Mouse (Mus musculus) liver, postnatal 0 days (tissue): ENCODE results near the gene Fkbp15. TPM values are rescaled to one million over a fixed set of nuclear protein-coding genes. Genes with fewer than 3 reads are reported as not detected.

Experiments used
- ATAC-seq: fragments of 200-750 bp; cut with Nextera tagmentation; 2 replicates; pipeline ENCODE4 v1.8.0; 2017; ENCODE audit warnings: mild to moderate bottlenecking, moderate library complexity
- DNase-seq: peaks from one replicate; pipeline ENCODE4 v3.0.0-alpha.2; 2016
- H3K27ac ChIP-seq: fragments of 300-500 bp; sonication (generic); 2 replicates; pipeline ENCODE4 v1.5.1; 2014; ENCODE audit warnings: antibody characterized with exemption, moderate library complexity, mild to moderate bottlenecking, low read depth
- H3K27me3 ChIP-seq: fragments of 300-500 bp; sonication (generic); 2 replicates; pipeline ENCODE4 v1.6.1; 2014; ENCODE audit warnings: low read length, control low read depth, mixed read lengths; ENCODE audit not compliant: insufficient read depth
- H3K36me3 ChIP-seq: fragments of 300-500 bp; sonication (generic); replicated peaks from 2 replicates; pipeline ENCODE4 v1.6.1; 2014; ENCODE audit warnings: mild to moderate bottlenecking, control low read depth, low read length, moderate library complexity, mixed read lengths; ENCODE audit not compliant: insufficient read depth
- H3K4me1 ChIP-seq: fragments of 300-500 bp; sonication (generic); 2 replicates; pipeline ENCODE4 v1.6.1; 2014; ENCODE audit warnings: antibody characterized with exemption, mild to moderate bottlenecking, control low read depth; ENCODE audit not compliant: insufficient read depth
- H3K4me2 ChIP-seq: fragments of 300-500 bp; sonication (generic); 2 replicates; pipeline ENCODE4 v1.6.1; 2014; ENCODE audit warnings: low read depth, mild to moderate bottlenecking, low read length, moderate library complexity, mixed read lengths
- H3K4me3 ChIP-seq: fragments of 300-500 bp; sonication (generic); 2 replicates; pipeline ENCODE4 v1.5.1; 2014; ENCODE audit warnings: low read depth, low read length
- H3K9ac ChIP-seq: fragments of 300-500 bp; sonication (generic); replicated peaks from 2 replicates; pipeline ENCODE4 v1.6.1; 2014; ENCODE audit warnings: mild to moderate bottlenecking, moderate library complexity
- H3K9me3 ChIP-seq: fragments of 300-500 bp; sonication (generic); 2 replicates; pipeline ENCODE4 v1.6.1; 2016; ENCODE audit warnings: mild to moderate bottlenecking, control low read depth, low read length, mixed read lengths
- CTCF ChIP-seq: sonication (generic); IDR thresholded peaks from 2 replicates; pipeline ENCODE4 v1.5.1; 2016; ENCODE audit warnings: antibody characterized with exemption, low read depth
- EP300 ChIP-seq: IDR thresholded peaks from 2 replicates; pipeline ENCODE4 v1.6.1; 2016; ENCODE audit warnings: antibody characterized with exemption, low read depth, mild to moderate bottlenecking
- WGBS: fragments of 180-500 bp; shearing (Covaris S2); extraction: QIAGEN DNeasy Blood & Tissue Kit; methylation state at CpG from one replicate; pipeline ENCODE4 v1.1.7; 2014; ENCODE audit not compliant: insufficient replicate concordance; 5-methylcytosine and 5-hydroxymethylcytosine counted together
- polyA plus RNA-seq: library from polyadenylated mRNA; unstranded; fragments of >200 nt; fragmentation: Nextera tagmentation; extraction: Ambion mirVana; gene quantifications from 2 replicates; pipeline ENCODE4 v1.2.1, GENCODE M21; 2015

Gene Fkbp15
- polyA plus RNA-seq, 1 experiment from 2014 or later, result 13.3 TPM

DNA sequence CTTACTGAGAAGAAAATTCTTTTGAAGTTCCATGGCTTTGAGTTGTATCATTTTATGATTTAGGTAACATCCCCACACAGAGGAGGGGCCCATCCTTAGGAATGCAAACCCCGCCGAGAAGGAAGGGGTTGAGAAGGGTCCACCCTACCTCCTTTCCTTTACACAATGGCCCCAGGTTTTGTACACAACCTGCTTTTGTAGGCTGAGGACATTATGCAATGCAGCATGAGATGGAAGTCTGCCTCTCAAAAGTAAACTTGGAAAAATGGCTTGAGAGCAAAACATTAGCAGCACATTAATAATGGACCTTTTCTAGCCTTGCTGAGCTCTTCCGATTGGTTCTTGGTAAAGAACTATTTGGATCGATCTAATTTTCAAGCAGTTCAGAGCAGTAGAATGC, 5.9 kb upstream of the Fkbp15 start:
- Histone ChIP-seq H3K4me1 (peaks cover 49% of the 10 kb centered on the region), H3K4me2 (peak overlapping the region; percentile 34), H3K9me3 (no peaks in the 10 kb centered on the region), H3K27ac (peak overlapping the region; percentile 71), H3K27me3 (no peaks in the 10 kb centered on the region), H3K36me3 (no peaks in the 10 kb centered on the region), H3K9ac (0 out of 2 replicates have a peak overlapping the region, but pooled peaks have one; percentile 8), H3K4me3 (no peak overlapping the region)
- DNase-seq, result no peak
- ATAC-seq, result no peak
- no peak for TF ChIP-seq CTCF
- 76% methylated on average over 4 of the region's 4 CpGs for WGBS

DNA sequence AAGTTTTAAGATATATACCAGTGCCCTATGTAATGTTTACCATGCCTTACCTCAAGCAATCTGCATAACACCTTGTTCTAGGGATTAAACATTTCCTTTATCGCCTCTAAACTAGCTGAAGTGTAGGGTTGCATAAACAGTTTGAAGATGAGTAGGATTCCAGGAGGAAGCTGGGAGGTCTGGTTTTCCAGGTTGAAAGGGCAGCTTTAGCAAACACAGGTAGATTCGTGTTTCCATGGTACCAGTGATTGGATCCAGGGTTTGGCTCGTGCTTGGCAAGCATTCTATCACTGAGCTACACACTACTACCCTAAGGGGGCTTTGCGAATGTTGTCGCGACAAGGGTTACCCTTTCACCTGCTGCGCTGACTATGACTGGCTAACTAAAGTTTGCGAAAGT, 4.0 kb upstream of the Fkbp15 start:
- Histone ChIP-seq H3K9ac (no peak overlapping the region), H3K4me1 (peaks cover 37% of the 10 kb centered on the region), H3K27ac (0 out of 2 replicates have a peak overlapping the region, but pooled peaks have one; percentile 58), H3K27me3 (no peaks in the 10 kb centered on the region), H3K4me2 (peak overlapping the region; percentile 20; the same call in 1 of the 2 replicates), H3K36me3 (no peaks in the 10 kb centered on the region), H3K4me3 (no peak overlapping the region), H3K9me3 (no peaks in the 10 kb centered on the region)
- DNase-seq (no peak), ATAC-seq (no peak)
- 68% methylated on average over 8 of the region's 8 CpGs for WGBS
- TF ChIP-seq CTCF (no peak), EP300 (no peak)

DNA sequence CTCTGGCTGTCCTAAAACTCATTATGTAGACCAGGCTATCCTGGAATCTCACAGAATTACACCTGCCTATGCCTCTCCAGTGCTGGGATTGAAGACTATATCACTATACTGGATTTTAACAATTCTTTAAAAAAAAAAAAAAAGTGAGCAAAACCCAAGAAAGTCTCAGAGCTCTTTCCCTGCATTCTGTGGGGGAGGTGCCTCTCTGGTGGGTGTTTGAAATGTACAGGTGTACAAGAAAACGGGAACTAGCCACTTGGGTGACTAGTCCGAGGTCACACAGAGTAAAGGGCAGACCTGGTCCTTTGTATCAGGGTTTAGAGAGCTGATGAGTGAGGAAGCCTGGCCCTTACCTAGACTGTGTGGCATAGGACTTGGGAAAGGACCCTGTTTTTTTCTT, 2.1 kb upstream of the Fkbp15 start:
- DNase-seq, result no peak
- H3K9me3 ChIP-seq, result no peaks in the 10 kb centered on the region
- 50% methylated on average over 2 of the region's 2 CpGs for WGBS
- H3K4me3 ChIP-seq, result peak overlapping the region; percentile 76; the same call in 1 of the 2 replicates
- ATAC-seq, result no peak
- TF ChIP-seq CTCF (no peak), EP300 (no peak)
- no peaks in the 10 kb centered on the region for H3K36me3 ChIP-seq
- H3K27me3 ChIP-seq, result no peaks in the 10 kb centered on the region
- H3K27ac ChIP-seq, result no peak overlapping the region
- H3K9ac ChIP-seq, result no peak overlapping the region
- H3K4me1 ChIP-seq, result peaks cover 39% of the 10 kb centered on the region
- peak overlapping the region; percentile 88 for H3K4me2 ChIP-seq

DNA sequence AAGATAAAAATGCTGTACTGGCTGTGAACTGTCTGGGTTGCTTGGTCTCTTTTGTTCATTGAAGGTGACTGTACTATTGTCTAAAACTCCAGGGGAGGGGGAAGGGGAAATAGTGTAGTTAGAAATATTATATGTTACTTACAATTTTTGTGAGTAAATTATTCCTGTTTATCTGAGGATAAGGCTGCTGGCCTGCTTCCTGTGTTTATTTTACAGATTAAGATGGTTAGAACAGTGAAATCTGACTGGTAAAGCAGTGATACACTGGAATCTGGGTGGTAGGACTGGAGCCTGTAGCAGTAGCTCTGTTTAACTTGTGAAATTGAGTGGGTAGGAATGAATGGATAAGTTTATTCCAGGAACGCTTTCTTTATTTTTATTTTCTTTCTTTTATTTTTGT, 1.6 kb upstream of the Fkbp15 start:
- H3K36me3 ChIP-seq, result peaks cover 2% of the 10 kb centered on the region; the same call in 1 of the 2 replicates
- no peak for TF ChIP-seq CTCF
- TF ChIP-seq EP300, result no peak
- WGBS, result 71% methylated on average over 1 of the region's 1 CpGs
- H3K9me3 ChIP-seq, result no peaks in the 10 kb centered on the region
- peak overlapping the region; percentile 86 for H3K27ac ChIP-seq
- ATAC-seq (no peak), DNase-seq (no peak)
- H3K9ac ChIP-seq, result peak overlapping the region; percentile 78
- H3K27me3 ChIP-seq, result no peaks in the 10 kb centered on the region
- peak overlapping the region; percentile 76 for H3K4me3 ChIP-seq
- peaks cover 38% of the 10 kb centered on the region for H3K4me1 ChIP-seq
- peak overlapping the region; percentile 88 for H3K4me2 ChIP-seq

DNA sequence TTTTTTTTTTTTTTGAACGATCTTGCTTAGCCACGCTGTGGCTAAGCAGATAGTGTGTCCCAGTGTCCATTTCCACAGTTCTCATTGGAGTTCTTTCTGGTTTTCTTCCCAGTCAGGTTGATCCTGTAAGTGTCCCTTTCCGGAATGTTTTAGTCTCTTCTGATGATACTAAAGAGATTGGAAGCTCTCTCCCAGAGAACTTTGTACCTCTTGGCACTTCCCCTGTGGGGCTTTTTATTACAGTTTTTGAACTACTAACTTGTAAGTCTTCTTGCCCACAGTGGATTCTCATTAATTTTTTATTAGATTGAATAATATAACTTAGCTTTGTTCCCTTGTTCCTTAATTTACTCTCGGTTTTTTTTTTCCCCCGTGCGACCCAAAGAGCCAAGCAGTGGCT, 1.2 kb upstream of the Fkbp15 start:
- Histone ChIP-seq H3K9ac (peak overlapping the region; percentile 78), H3K36me3 (peaks cover 4% of the 10 kb centered on the region; the same call in 1 of the 2 replicates), H3K4me3 (peak overlapping the region; percentile 76), H3K27ac (peak overlapping the region; percentile 86), H3K27me3 (no peaks in the 10 kb centered on the region), H3K4me2 (peak overlapping the region; percentile 88), H3K9me3 (no peaks in the 10 kb centered on the region), H3K4me1 (peaks cover 36% of the 10 kb centered on the region)
- TF ChIP-seq CTCF (no peak), EP300 (no peak)
- ATAC-seq (no peak), DNase-seq (no peak)
- 16% methylated on average over 6 of the region's 6 CpGs for WGBS

DNA sequence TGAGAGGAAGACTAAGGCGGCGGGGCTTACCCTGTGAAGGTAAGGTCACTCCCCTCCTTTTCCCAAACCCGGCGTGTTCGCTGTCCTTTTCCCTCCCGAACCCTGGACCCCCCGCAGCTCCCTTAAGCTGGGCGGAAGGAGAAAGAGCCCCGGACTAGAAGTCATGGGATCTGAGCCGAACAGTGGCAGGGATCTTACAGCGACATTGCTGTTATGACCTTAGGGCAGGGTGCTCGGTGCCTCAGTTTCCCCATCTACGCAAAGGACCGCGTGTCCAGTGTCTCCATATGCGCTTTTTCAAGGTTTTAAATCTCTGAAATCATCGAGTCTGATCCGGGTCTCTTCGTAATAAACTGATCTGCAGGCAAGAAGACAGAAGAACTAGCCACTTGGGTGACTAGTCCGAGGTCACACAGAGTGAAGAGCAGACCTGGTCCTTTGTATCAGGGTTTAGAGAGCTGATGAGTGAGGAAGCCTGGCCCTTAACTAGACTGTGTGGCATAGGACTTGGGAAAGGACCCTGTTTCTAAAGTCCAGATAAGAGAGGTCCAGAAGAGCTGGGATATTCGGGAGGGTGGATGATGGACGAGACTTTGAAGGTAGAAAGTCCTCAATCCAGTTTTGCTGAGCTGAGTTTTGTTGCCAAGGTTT, 582 bp upstream of the Fkbp15 start:
- 0% methylated on average over 22 of the region's 22 CpGs for WGBS
- TF ChIP-seq CTCF (no peak), EP300 (no peak)
- Histone ChIP-seq H3K4me2 (peak overlapping the region; percentile 88), H3K9me3 (no peaks in the 10 kb centered on the region), H3K9ac (peak overlapping the region; percentile 78), H3K27ac (peak overlapping the region; percentile 86), H3K4me1 (peaks cover 30% of the 10 kb centered on the region), H3K36me3 (peaks cover 4% of the 10 kb centered on the region; the same call in 1 of the 2 replicates), H3K4me3 (peak overlapping the region; percentile 76), H3K27me3 (no peaks in the 10 kb centered on the region)
- peak; percentile 15 for ATAC-seq
- no peak for DNase-seq
